9 mouse cellular contexts compared by ENCODE assay signal in the genomic region with DNA sequence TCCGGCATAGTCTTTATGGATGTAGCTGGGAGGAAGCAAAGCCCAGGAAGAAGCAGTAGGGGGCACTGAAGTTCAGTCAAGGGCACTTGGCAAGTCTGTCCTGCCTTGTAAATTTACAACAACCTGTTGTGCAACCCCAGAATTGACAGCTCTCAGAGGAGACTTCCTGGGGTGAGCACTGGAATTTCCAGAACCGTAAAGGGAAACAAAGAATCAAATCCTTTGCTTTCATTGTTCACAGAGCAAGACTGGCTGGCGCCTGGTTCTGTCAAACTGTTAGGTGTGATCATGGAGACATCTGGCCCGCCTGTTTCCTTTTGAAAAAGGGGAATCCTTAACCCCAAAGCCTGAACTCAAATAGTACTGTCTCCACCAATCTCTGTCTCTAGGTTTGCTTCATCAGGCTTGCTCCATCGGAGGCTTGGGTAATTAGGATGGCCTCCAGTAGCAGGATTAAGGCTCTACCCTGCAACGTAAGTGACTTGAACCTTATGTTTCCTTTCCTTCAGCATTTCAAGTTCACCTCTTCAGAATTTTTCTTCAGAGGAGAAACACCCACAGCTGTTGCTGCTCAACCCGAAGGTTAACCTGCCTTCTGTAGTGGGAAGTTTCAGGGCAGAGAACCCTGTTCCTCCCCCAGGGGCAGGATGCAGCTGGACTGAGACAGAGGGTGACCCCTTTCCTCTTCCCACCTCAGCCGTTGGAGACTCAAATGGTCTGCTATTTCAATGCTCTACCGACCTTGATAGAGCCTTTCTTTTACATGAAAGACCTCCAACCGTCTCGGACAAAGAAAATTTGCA. TPM values are rescaled to one million over a fixed set of nuclear protein-coding genes. Genes with fewer than 3 reads are reported as not detected.
DNase-seq lines count a peak whose midpoint lies in the region; ATAC-seq lines count a peak whose summit lies in the region.
"Had no signal": no experiment of that assay in that cellular context is flagged by ENCODE, and none has a peak within 500 bp of the region (broad histone marks: within the 10 kb centered on the region; RNA-seq: fewer than 3 reads in every experiment).

No protein-coding gene starts in this region.

- H3K4me2 ChIP-seq in hindbrain, embryonic 15.5 days = no peak overlapping the region
- H3K4me2 ChIP-seq in hindbrain, embryonic 11.5 days (replicated peaks; ENCODE audit: low read depth, low read length) = no peak overlapping the region

- no peaks in the 10 kb centered on the region for H3K4me1 ChIP-seq in hindbrain, embryonic 15.5 days (replicated peaks)
- H3K4me1 ChIP-seq in hindbrain, embryonic 11.5 days (replicated peaks; ENCODE audit: control insufficient read depth, insufficient read depth, low read length) = no peaks in the 10 kb centered on the region

- H3K27me3 ChIP-seq in hindbrain, embryonic 15.5 days = no peaks in the 10 kb centered on the region
- H3K27me3 ChIP-seq in hindbrain, embryonic 11.5 days (ENCODE audit: control insufficient read depth, insufficient read depth, low read length) = no peaks in the 10 kb centered on the region

- no peak for ATAC-seq in hindbrain, embryonic 15.5 days (ENCODE audit: low FRiP score, low read depth)
- ATAC-seq in hindbrain, embryonic 11.5 days (ENCODE audit: low FRiP score) = no peak
- peak; percentile 81 for ATAC-seq in activated CD4-positive, CD25-positive, alpha-beta regulatory T cell, adult 4 months

- no peak for DNase-seq in hindbrain, embryonic 11.5 days (ENCODE audit: low spot score)
- DNase-seq in heart, adult 8-10 months (ENCODE audit: low spot score) = peak; percentile 69
- peak; percentile 89 for DNase-seq in kidney, postnatal 14 days
- DNase-seq in mesoderm, embryonic 11.5 days (ENCODE audit: low read depth, low spot score) = peak; percentile 17
- no peak for DNase-seq in layer of hippocampus, adult 9-11 months
- DNase-seq in cerebellum, postnatal 4 days (ENCODE audit: low spot score in 2 of 2) = no peak

- H3K9me3 ChIP-seq in hindbrain, embryonic 15.5 days = no peaks in the 10 kb centered on the region
- H3K9me3 ChIP-seq in hindbrain, embryonic 11.5 days (ENCODE audit: control insufficient read depth, low read length) = no peaks in the 10 kb centered on the region

- no peak overlapping the region for H3K4me3 ChIP-seq in hindbrain, embryonic 15.5 days
- H3K4me3 ChIP-seq in hindbrain, embryonic 11.5 days (ENCODE audit: low read depth, low read length) = no peak overlapping the region
- H3K4me3 ChIP-seq: myocyte had no signal

- H3K27ac ChIP-seq in hindbrain, embryonic 15.5 days (replicated peaks) = peak overlapping the region; percentile 11; the same call in 1 of the 2 replicates
- H3K27ac ChIP-seq in hindbrain, embryonic 11.5 days (ENCODE audit: low read depth, low read length) = no peak overlapping the region

- H3K9ac ChIP-seq in hindbrain, embryonic 15.5 days = no peak overlapping the region
- H3K9ac ChIP-seq in hindbrain, embryonic 11.5 days (ENCODE audit: low read depth, low read length) = no peak overlapping the region

- no peaks in the 10 kb centered on the region for H3K36me3 ChIP-seq in hindbrain, embryonic 15.5 days
- no peaks in the 10 kb centered on the region for H3K36me3 ChIP-seq in hindbrain, embryonic 11.5 days (ENCODE audit: control insufficient read depth, insufficient read depth, low read length)

- WGBS in hindbrain, embryonic 15.5 days = 47% methylated on average over 11 of the region's 11 CpGs
- WGBS in hindbrain, embryonic 11.5 days = 40% methylated on average over 11 of the region's 11 CpGs

RNA-seq across cellular contexts. Expression of a gene that starts 46.5 kb away (rescaled TPM):
- polyA plus RNA-seq in hindbrain, embryonic 15.5 days (2015; fragmentation: Nextera tagmentation; extraction: Ambion mirVana) = 0.12 and 0.33 TPM in 2 replicates
- polyA plus RNA-seq in hindbrain, embryonic 11.5 days (2014; fragmentation: Nextera tagmentation; extraction: Ambion mirVana) = not detected in 2 replicates
- polyA plus RNA-seq in activated CD4-positive, CD25-positive, alpha-beta regulatory T cell, adult 4 months (2017; shearing (Covaris generic)) = 10 to 100 TPM; 18.8 to 23.6 TPM
- total RNA-seq in heart, adult 8-10 months (2022) = 1 to 10 TPM; 7.8 to 9.9 (median 9.6) TPM
- polyA plus RNA-seq: myocyte had no signal

Comparison
In these comparisons a context has a peak if more than half of its experiments do, and no peak if none do; other contexts are left out.
1. DNase-seq: peak in heart, adult 8-10 months (single experiment), kidney, postnatal 14 days (single experiment) and mesoderm, embryonic 11.5 days (single experiment); none in hindbrain, embryonic 11.5 days (single experiment), layer of hippocampus, adult 9-11 months (single experiment) and cerebellum, postnatal 4 days (0 of 2).
2. RNA of a gene that starts 46.5 kb away (polyA plus RNA-seq): 18.8 to 23.6 TPM in activated CD4-positive, CD25-positive, alpha-beta regulatory T cell, adult 4 months; 0.12 to 0.33 TPM in hindbrain, embryonic 15.5 days and not detected in hindbrain, embryonic 11.5 days; every median in the first group is over 10 times any median in the second.